Mouse (Mus musculus) heart, embryonic 13.5 days (tissue): ENCODE results near the gene Kif5c. TPM values are rescaled to one million over a fixed set of nuclear protein-coding genes. Genes with fewer than 3 reads are reported as not detected.

Experiments used
- ATAC-seq: fragments of 200-750 bp; cut with Nextera tagmentation; 2 replicates; pipeline ENCODE4 v1.8.0; 2017; ENCODE audit warnings: moderate TSS enrichment; ENCODE audit not compliant: insufficient number of reproducible peaks, low FRiP score, low TSS enrichment; ENCODE audit errors: extremely low read depth
- H3K27ac ChIP-seq: fragments of 300-500 bp; sonication (generic); replicated peaks from 2 replicates; pipeline ENCODE4 v1.5.1; 2015; ENCODE audit warnings: moderate library complexity, mild to moderate bottlenecking, inconsistent platforms
- H3K27me3 ChIP-seq: fragments of 300-500 bp; sonication (generic); replicated peaks from 2 replicates; pipeline ENCODE4 v1.6.1; 2015; ENCODE audit warnings: mild to moderate bottlenecking, inconsistent platforms
- H3K36me3 ChIP-seq: fragments of 300-500 bp; sonication (generic); 2 replicates; pipeline ENCODE4 v1.6.1; 2015; ENCODE audit warnings: mild to moderate bottlenecking, inconsistent platforms
- H3K4me1 ChIP-seq: fragments of 300-500 bp; sonication (generic); 2 replicates; pipeline ENCODE4 v1.6.1; 2015; ENCODE audit warnings: inconsistent platforms
- H3K4me2 ChIP-seq: fragments of 300-500 bp; sonication (generic); 2 replicates; pipeline ENCODE4 v1.6.1; 2015; ENCODE audit warnings: inconsistent platforms, mild to moderate bottlenecking, moderate library complexity
- H3K4me3 ChIP-seq: fragments of 300-500 bp; sonication (generic); 2 replicates; pipeline ENCODE4 v1.5.1; 2015; ENCODE audit warnings: moderate library complexity, mild to moderate bottlenecking, inconsistent platforms
- H3K9ac ChIP-seq: fragments of 300-500 bp; sonication (generic); 2 replicates; pipeline ENCODE4 v1.6.1; 2015; ENCODE audit warnings: inconsistent platforms, mild to moderate bottlenecking, moderate library complexity
- H3K9me3 ChIP-seq: fragments of 300-500 bp; sonication (generic); 2 replicates; pipeline ENCODE4 v1.6.1; 2016; ENCODE audit warnings: inconsistent platforms
- WGBS: fragments of 180-500 bp; shearing (Covaris S2); methylation state at CpG from one replicate; pipeline ENCODE4 v1.1.7; 2015; ENCODE audit warnings: mixed read lengths; 5-methylcytosine and 5-hydroxymethylcytosine counted together
- polyA plus RNA-seq: library from polyadenylated mRNA; unstranded; fragments of >200 nt; fragmentation: Nextera tagmentation; extraction: Ambion mirVana; gene quantifications from 2 replicates; pipeline ENCODE4 v1.2.1, GENCODE M21; 2015

Kif5c gene
- polyA plus RNA-seq, 1 experiment from 2014 or later, result 1.0 TPM

GRCm38 (mm10) chr2:49654606-49655005, 35.5 kb downstream of the Kif5c start:
- H3K27ac ChIP-seq, result no peak overlapping the region
- ATAC-seq, result no peak
- no peaks in the 10 kb centered on the region for H3K9me3 ChIP-seq
- no peak overlapping the region for H3K4me3 ChIP-seq
- H3K36me3 ChIP-seq, result no peaks in the 10 kb centered on the region
- H3K4me2 ChIP-seq, result no peak overlapping the region
- no peaks in the 10 kb centered on the region for H3K27me3 ChIP-seq
- no peak overlapping the region for H3K9ac ChIP-seq
- 80% methylated on average over 10 of the region's 10 CpGs for WGBS
- peaks cover 14% of the 10 kb centered on the region for H3K4me1 ChIP-seq

DNA sequence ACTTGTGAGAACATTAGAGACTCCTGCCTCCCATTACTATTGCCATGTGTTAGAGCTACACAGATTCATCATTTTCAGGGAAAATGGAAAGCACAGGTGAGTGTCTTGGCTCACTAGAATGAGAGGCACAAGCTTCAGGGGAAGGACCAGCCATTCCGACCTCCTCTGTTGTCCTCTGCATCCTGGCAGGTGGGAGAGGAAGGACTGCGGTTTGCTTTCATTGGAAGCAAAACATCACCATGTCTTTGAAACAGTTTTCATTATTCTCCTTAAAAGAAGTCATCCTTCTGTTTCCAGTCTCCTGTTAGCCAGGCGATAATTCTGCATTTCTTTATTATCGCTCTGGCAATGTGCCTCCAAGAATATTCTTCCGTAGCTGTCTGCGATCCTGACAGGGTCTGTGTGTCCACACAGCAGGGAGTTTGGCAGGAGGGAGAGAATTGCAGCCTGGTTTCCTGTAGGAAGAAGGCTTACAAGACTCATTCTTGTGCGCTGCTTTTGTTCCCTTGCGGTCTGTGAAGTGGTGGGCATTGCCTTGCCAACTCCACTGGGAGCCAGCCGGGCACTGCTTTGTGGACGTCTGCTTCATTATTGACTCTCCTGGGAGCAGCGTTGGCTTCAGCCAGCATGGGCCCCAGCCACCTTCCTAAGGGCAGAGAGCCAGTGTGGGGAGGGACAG, 36.2 kb downstream of the Kif5c start:
- H3K4me3 ChIP-seq, result no peak overlapping the region
- peaks cover 8% of the 10 kb centered on the region; the same call in 1 of the 2 replicates for H3K4me1 ChIP-seq
- no peak overlapping the region for H3K9ac ChIP-seq
- H3K9me3 ChIP-seq, result no peaks in the 10 kb centered on the region
- WGBS, result 64% methylated on average over 11 of the region's 11 CpGs
- H3K27ac ChIP-seq, result 0 out of 2 replicates have a peak overlapping the region, but pooled peaks have one; percentile 32
- no peak overlapping the region for H3K4me2 ChIP-seq
- ATAC-seq, result no peak
- H3K27me3 ChIP-seq, result no peaks in the 10 kb centered on the region
- H3K36me3 ChIP-seq, result no peaks in the 10 kb centered on the region

DNA sequence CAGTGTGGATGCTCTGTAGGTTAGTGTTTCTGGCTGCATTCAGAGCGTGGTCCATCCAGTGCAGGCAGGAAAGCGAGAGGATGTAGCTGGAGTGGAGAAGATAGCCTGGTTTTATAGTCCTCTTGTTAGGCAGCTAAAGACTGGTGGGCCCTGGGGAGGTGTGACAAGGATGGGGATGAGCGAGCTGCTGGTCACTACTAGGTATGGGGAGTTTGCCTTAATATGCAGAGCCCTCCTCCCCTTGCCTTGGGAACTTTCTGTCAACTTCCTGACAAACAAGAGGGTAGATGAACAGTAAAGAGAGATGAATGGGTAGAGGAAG, 36.7 kb downstream of the Kif5c start:
- Histone ChIP-seq H3K4me3 (no peak overlapping the region), H3K27me3 (no peaks in the 10 kb centered on the region), H3K4me2 (no peak overlapping the region), H3K27ac (0 out of 2 replicates have a peak overlapping the region, but pooled peaks have one; percentile 32), H3K9me3 (no peaks in the 10 kb centered on the region), H3K4me1 (peaks cover 8% of the 10 kb centered on the region; the same call in 1 of the 2 replicates), H3K9ac (no peak overlapping the region), H3K36me3 (no peaks in the 10 kb centered on the region)
- WGBS, result 69% methylated on average over 3 of the region's 3 CpGs
- ATAC-seq, result no peak

- Histone ChIP-seq H3K4me2 (no peak overlapping the region), H3K9me3 (no peaks in the 10 kb centered on the region), H3K27ac (no peak overlapping the region), H3K36me3 (no peaks in the 10 kb centered on the region), H3K27me3 (no peaks in the 10 kb centered on the region), H3K4me3 (no peak overlapping the region), H3K9ac (no peak overlapping the region), H3K4me1 (peaks cover 8% of the 10 kb centered on the region; the same call in 1 of the 2 replicates)
- 74% methylated on average over 2 of the region's 2 CpGs for WGBS
- no peak for ATAC-seq
Observed at GRCm38 (mm10) chr2:49656988-49657387, 37.9 kb downstream of the Kif5c start.

DNA sequence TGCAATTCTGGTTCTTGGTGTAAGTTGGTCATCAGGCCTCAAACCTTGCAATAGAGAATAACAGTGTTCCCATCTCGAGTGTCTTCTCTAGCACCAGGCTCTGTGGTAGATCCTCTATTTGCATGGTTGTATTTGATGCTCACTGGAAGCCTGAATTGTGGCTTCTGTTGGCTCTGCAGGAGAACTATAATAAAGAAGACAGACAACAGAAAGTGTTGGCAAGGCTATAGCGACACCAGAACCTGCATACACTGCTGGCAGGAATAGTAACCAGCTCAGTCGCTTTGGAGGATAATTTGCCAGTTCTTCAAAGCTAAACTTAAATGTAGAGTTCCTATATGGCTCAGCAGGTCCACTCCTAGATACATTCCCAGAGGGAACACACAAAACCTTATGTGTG, 38.6 kb downstream of the Kif5c start:
- WGBS, result 70% methylated on average over 3 of the region's 3 CpGs
- no peak overlapping the region for H3K9ac ChIP-seq
- no peak overlapping the region for H3K4me3 ChIP-seq
- H3K27me3 ChIP-seq, result no peaks in the 10 kb centered on the region
- no peaks in the 10 kb centered on the region for H3K9me3 ChIP-seq
- ATAC-seq, result no peak
- peaks cover 8% of the 10 kb centered on the region; the same call in 1 of the 2 replicates for H3K4me1 ChIP-seq
- no peaks in the 10 kb centered on the region for H3K36me3 ChIP-seq
- no peak overlapping the region for H3K4me2 ChIP-seq
- H3K27ac ChIP-seq, result no peak overlapping the region

- Histone ChIP-seq H3K27ac (no peak overlapping the region), H3K9ac (no peak overlapping the region), H3K4me1 (peaks cover 8% of the 10 kb centered on the region; the same call in 1 of the 2 replicates), H3K27me3 (no peaks in the 10 kb centered on the region), H3K9me3 (no peaks in the 10 kb centered on the region), H3K4me3 (no peak overlapping the region), H3K36me3 (no peaks in the 10 kb centered on the region), H3K4me2 (no peak overlapping the region)
- ATAC-seq, result no peak
- 78% methylated on average over 4 of the region's 4 CpGs for WGBS
Observed at GRCm38 (mm10) chr2:49658988-49659387, 39.9 kb downstream of the Kif5c start.

- peaks cover 4% of the 10 kb centered on the region; the same call in 1 of the 2 replicates for H3K4me1 ChIP-seq
- no peak overlapping the region for H3K4me3 ChIP-seq
- no peak overlapping the region for H3K4me2 ChIP-seq
- no peak overlapping the region for H3K9ac ChIP-seq
- no peaks in the 10 kb centered on the region for H3K27me3 ChIP-seq
- H3K27ac ChIP-seq, result no peak overlapping the region
- WGBS, result 50% methylated on average over 8 of the region's 8 CpGs
- ATAC-seq, result no peak
- no peaks in the 10 kb centered on the region for H3K9me3 ChIP-seq
- no peaks in the 10 kb centered on the region for H3K36me3 ChIP-seq
Observed at GRCm38 (mm10) chr2:49659964-49660363, 40.9 kb downstream of the Kif5c start.

- Histone ChIP-seq H3K9ac (no peak overlapping the region), H3K27ac (no peak overlapping the region), H3K4me3 (no peak overlapping the region), H3K27me3 (no peaks in the 10 kb centered on the region), H3K4me1 (0 out of 2 replicates have a peak, but pooled peaks cover 2% of the 10 kb centered on the region), H3K9me3 (no peaks in the 10 kb centered on the region), H3K4me2 (no peak overlapping the region), H3K36me3 (no peaks in the 10 kb centered on the region)
- WGBS, result 87% methylated on average over 12 of the region's 12 CpGs
- ATAC-seq, result no peak
Observed at GRCm38 (mm10) chr2:49660375-49660923, 41.4 kb downstream of the Kif5c start.

DNA sequence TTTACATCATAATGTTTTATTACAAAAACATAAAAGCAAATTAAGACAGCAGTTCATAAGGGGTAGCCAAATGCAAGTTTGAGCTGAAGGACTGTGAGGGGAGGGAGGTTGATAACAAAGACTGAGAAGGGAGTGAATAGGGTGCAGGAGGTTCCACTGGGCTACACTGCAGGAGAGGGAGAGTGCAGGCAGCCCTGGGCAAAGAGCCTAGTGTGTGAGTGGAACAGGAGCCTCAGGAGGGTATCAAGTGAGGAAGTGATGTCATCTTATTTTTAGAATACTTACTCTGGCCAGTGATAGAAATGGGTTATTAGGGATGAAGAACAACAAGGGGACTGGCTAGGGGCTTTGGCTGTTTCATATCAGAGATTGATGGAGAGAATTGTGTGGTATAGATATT, 42.2 kb downstream of the Kif5c start:
- ATAC-seq, result no peak
- Histone ChIP-seq H3K4me1 (no peaks in the 10 kb centered on the region), H3K27me3 (no peaks in the 10 kb centered on the region), H3K4me3 (no peak overlapping the region), H3K36me3 (no peaks in the 10 kb centered on the region), H3K9me3 (no peaks in the 10 kb centered on the region), H3K27ac (no peak overlapping the region), H3K4me2 (no peak overlapping the region), H3K9ac (no peak overlapping the region)

- no peak overlapping the region for H3K4me2 ChIP-seq
- no peaks in the 10 kb centered on the region for H3K4me1 ChIP-seq
- H3K36me3 ChIP-seq, result no peaks in the 10 kb centered on the region
- H3K9me3 ChIP-seq, result no peaks in the 10 kb centered on the region
- H3K9ac ChIP-seq, result no peak overlapping the region
- ATAC-seq, result no peak
- no peaks in the 10 kb centered on the region for H3K27me3 ChIP-seq
- WGBS, result 80% methylated on average over 3 of the region's 3 CpGs
- H3K4me3 ChIP-seq, result no peak overlapping the region
- no peak overlapping the region for H3K27ac ChIP-seq
Observed at GRCm38 (mm10) chr2:49661872-49662271, 42.8 kb downstream of the Kif5c start.

- H3K9me3 ChIP-seq, result no peaks in the 10 kb centered on the region
- no peak overlapping the region for H3K9ac ChIP-seq
- H3K36me3 ChIP-seq, result no peaks in the 10 kb centered on the region
- H3K4me1 ChIP-seq, result no peaks in the 10 kb centered on the region
- no peak for ATAC-seq
- no peak overlapping the region for H3K4me2 ChIP-seq
- H3K27ac ChIP-seq, result no peak overlapping the region
- no peaks in the 10 kb centered on the region for H3K27me3 ChIP-seq
- WGBS, result 81% methylated on average over 12 of the region's 12 CpGs
- H3K4me3 ChIP-seq, result no peak overlapping the region
Observed at GRCm38 (mm10) chr2:49671753-49672500, 52.8 kb downstream of the Kif5c start.
